Mouse (Mus musculus) MN1 (cell line): ENCODE measurements around the gene Ints4.
A peak's percentile ranks its signal among the peaks of the same experiment; 100 is the strongest.

Source experiments
- DNase-seq: peaks from one replicate; pipeline ENCODE4 v3.0.0-alpha.2; 2016; ENCODE audit warnings: low spot score

Ints4 gene

DNA sequence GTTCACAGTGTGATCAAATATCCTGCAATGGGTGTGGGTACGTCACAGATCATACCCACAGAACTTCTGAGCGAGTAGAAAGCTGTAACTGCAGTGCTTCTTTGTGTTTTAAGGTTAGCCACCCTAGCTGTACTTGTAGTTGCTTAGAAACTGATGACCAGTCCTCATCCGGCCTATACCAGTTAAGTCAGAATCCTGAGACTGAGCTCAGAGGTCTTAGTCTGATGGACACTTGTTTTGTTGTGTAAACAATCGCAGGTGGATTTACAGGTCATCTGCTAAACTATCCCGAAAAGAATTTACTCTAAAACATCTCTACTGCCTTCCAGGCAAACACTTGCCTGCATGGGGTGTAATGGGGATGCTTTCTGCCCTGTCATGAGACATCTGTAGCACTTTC, 55.8 kb downstream of the Ints4 start:
- DNase-seq = no peak

- no peak for DNase-seq
Measured at GRCm38 (mm10) chr7:97546462-97546861, 65.7 kb downstream of the Ints4 start.

GRCm38 (mm10) chr7:97549301-97549700, 68.5 kb downstream of the Ints4 start:
- no peak for DNase-seq

DNA sequence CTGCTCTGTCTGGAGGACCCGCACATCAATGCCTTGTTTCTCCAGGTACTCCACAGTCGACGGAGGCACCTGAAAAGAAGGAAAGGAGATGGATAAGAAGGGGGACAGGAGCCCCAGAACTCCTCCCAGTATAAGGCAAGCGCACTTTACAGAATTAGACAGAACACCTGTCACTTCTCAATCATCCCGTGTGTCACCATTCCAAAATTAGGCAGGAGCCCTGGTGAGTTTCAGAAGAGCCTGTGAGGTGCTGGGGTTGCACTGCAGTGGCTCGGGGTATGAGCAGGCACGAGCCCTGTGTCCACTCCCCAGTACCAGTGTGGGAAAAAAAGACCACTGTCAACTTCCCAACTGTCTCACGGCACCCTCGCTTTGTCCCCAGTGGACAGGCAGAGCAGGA, 69.9 kb downstream of the Ints4 start:
- DNase-seq = no peak

DNA sequence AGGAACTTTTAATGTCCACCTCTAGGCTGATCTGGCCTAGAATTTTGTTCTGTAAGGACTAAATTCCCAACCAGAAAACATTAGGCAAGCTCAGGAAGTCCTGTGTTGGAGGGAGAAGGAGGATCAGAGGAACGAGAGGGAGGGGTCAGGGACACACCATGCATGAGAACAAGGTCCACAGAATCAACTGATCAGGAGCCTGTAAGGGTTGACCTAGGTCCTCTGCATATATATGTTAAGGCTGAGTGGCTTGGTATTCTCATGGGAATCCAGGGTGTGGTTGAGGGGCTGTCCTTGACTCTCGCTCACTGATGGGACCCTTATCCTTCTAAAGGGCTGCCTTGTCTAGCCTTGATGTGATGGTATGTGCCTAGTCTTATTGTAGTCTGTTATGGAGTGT, 82.8 kb downstream of the Ints4 start:
- DNase-seq = no peak

DNA sequence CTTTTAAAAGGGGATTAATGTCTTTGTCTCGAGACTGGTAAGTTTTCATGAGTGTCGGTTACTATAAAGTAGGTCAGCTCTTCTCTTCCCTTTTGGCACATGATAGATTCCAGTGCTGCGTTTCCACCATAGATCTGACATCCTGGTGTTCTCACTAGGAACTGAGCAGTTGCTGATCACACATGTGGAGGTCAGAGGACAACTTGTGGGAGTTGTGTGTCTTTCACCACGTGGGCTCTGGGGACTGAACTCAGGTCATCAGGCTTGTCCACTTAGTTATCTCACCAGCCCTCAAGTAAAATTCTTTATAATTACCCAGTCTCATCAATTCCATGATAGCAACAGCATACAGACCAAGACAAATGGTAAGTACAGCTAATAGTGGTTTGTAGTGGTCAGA, 88.6 kb downstream of the Ints4 start:
- no peak for DNase-seq

GRCm38 (mm10) chr7:97570389-97570788, 89.6 kb downstream of the Ints4 start:
- no peak for DNase-seq

DNA sequence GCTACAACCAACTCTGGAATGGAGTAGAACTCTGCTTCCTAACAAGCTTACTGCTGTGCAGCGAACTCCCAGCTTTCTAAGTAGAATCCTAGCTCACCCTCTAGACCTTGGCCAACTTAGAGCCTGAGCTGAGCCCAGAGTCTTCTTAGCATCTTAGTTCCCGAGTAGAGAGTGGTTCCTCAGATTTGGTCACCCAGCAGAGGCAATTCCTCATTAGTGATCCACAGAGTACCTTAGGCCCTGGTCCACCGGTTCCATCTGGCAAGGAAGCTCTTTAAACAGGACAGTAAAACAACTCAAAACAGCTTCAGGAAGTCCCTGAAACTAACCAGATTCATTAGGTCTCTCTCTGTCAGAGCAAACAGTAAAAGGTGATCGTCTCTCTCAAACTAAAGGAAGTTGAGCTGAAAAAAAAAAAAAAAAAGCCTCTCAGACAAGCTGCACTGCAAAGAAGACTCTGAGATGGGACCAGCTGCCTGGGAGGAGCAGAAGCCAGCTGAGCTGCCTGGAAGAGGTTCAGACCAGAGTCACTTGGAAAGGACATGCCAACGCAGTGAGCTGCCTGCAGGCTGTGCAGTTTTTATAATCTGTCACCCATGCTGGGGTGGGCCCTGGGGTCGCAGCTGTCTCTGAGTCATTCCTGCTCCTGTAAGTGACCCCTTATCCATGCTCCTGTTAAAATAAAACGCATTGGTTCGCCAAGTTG, 97.8 kb downstream of the Ints4 start:
- peak; percentile 51 for DNase-seq

DNA sequence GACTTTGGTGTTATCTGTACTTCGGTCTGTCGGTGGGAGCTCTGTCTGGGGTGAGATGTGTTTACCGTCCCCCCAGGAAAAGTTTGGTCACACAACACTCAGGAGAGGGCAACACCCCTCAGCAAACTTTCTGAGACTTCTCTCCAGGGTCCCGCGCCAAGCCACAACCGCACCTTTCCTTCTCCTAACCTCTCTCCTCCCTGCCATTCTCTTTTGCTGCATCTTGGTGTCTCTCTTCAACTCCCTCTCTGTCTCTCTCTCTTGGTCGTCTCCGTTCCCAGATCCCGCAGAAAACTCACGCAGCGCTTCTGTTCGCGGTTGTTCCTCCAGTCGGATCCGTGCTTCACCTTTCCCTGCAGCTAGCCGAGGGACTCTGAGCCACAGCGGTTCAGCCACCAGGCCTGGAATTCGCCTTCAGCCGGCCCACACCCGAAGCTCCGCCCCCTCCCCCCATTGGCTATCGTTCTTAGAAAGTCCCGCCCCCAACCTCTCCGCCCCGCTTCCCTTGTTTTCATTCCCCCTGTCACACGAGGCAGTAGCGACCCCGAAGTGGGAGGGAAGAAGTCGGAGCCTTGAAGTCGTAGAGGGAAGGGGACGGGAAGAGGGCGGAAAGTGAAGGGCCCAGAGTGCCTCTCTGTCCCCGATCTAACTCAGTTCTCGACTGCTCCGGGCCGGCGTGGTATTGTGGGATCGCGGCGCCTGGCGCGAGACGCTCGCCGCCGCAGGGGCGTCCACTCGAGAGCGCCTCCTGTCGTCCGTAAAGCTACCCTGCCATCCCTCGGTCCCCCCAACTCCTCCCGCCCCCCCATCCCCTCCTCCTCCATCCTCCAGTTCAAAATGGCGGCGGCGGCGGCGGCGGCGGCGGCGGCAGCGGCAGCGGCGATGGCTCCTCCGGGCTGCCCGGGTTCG, 98.6 kb downstream of the Ints4 start, which contains the start of the genes Aamdc and Rsf1:
TSS of gene Aamdc (minus strand) at position 431 of the 909 bp plus-strand sequence.
TSS of gene Rsf1 (plus strand) at position 823 of the 909 bp plus-strand sequence.
- DNase-seq = peak; percentile 96

DNA sequence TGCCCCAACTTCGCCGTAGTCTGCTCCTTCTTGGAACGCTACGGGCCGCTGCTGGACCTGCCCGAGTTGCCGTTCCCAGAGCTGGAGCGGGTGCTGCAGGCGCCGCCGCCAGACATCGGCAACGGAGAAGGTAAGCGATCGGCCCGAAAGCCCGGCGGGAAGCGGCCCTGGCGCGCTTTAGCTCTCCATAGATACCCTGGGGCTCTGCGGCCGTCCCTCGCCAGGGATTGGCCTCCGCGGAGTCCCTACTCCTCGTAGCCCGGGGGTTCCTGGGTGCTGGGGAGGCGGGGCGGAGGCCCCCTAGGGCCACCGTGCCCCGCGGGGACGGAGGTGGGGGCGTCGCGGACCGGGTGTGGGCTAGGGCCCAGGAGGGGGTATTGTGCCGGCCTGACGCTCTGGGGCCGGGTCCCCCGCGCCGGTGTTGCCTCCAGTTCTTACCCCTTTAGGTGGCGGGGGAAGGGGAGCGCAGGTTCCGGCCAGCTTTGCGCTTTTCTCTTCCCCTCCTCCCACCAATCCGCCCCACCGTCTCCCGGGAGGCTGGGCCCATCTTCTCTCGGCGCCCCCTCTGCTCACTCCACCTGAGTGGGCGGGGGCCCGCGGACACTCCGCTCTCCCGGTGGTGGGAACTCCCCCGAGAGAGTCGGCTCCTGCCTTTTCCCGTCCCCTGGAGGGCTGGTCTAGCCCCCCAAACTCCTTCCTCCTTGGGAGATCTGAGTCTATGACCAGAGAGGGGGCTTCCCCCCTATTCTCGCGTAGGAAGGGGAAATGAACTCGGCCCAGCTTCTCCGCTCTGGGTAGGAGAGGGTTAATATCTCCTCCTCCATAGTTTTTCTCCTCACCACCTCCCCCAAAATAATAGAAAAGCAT, 99.5 kb downstream of the Ints4 start:
- DNase-seq = peak; percentile 58

DNA sequence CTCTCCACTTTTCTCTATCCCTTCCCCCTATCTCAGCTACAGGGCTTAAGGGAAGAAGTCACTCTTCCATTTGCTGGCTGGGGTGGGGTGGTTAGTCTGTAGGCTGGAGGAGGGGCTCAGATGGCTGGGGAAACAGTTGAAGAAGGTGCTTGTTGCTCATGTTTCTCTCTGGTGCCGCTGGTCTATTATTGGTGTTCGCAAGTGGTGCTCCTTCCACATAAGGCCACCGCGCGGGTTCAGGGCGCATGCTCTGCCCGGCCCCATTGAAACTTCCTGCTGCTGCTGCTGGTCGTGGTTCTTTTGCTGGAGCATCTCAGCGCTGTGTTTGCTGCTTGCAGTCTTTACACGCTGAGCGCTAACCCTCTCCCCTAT, 100.1 kb downstream of the Ints4 start:
- peak; percentile 88 for DNase-seq

GRCm38 (mm10) chr7:97588506-97588905, 107.8 kb downstream of the Ints4 start:
- no peak for DNase-seq

- DNase-seq = peak; percentile 12
Measured at GRCm38 (mm10) chr7:97590488-97590887, 109.7 kb downstream of the Ints4 start.
